Mouse (Mus musculus): ENCODE measurements around the gene Tom1.

DNA sequence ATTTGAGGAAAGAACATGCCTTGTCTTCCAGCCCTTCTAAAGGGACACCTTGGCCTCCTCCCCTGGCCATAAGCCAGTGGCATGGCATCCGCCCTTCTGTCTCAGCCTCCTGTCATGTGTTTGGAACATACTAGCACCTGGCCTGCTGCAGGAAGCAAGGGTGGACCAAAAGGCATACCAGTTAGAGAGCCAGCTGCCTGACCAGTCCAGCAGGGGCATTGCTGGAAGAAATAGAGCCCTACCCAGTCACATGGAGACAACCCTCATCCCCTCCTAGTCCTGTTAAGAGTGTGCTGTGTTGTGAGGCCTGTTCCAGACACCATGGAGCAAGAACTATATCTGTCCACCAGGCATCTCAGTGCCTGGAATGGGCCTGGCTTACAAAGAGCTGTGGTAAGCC, 12.8 kb downstream of the Tom1 start:
- TF ChIP-seq POLR2A (IDR thresholded peaks at IDR 0.05; ENCODE audit: low read depth, low read length) (no peak), CTCF (IDR thresholded peaks at IDR 0.05; ENCODE audit: borderline replicate concordance, insufficient read depth, low read length) (no peak)
